Mouse (Mus musculus) heart, postnatal 0 days (tissue): ENCODE measurements at regions not wholly inside any gene's neighbourhood (a gene's known extent, or its start where the extent isn't known, plus 50 kb on each side); places are given as distances from the start of the nearest gene placed in this dataset.

Experiments
- CTCF ChIP-seq: IDR thresholded peaks from 2 replicates; pipeline ENCODE4 v1.5.1; 2016; ENCODE audit warnings: antibody characterized with exemption, control low read depth, low read depth
- EP300 ChIP-seq: IDR thresholded peaks from 2 replicates; pipeline ENCODE4 v1.6.1; 2016; ENCODE audit warnings: antibody characterized with exemption, low read depth

DNA sequence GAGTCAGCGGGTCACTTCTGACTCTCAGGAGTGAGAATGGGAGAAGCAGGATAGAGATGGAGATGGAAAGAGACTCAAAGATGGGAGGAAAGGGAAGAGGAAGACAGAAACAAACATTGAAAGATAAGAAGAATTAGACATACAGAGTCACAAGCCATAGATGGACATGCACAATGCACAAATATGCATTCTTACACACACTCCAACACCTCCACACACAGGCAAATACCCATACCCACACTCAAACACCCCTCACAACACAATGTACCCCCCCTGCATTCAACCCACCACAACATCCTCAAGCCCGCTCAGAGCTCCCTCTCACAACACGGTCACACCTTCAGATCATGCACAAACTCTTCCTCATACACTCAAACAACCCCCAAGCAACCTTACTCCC lies 251.4 kb upstream of the Wscd1 start:
- TF ChIP-seq CTCF = no peak
- no peak for TF ChIP-seq EP300
